Mouse (Mus musculus) CD8-positive naive resting alpha-beta T cell, adult 57 days (primary cell): Measurements from ENCODE around the gene 1110059E24Rik. TPM values are rescaled to one million over a fixed set of nuclear protein-coding genes. Genes with fewer than 3 reads are reported as not detected.

ENCODE experiments used
- total RNA-seq: library from RNA; stranded (reverse); gene quantifications from one replicate; pipeline ENCODE4 v1.2.4, GENCODE M21; 2023

The 1110059E24Rik gene
- 39.7 TPM for total RNA-seq

DNA sequence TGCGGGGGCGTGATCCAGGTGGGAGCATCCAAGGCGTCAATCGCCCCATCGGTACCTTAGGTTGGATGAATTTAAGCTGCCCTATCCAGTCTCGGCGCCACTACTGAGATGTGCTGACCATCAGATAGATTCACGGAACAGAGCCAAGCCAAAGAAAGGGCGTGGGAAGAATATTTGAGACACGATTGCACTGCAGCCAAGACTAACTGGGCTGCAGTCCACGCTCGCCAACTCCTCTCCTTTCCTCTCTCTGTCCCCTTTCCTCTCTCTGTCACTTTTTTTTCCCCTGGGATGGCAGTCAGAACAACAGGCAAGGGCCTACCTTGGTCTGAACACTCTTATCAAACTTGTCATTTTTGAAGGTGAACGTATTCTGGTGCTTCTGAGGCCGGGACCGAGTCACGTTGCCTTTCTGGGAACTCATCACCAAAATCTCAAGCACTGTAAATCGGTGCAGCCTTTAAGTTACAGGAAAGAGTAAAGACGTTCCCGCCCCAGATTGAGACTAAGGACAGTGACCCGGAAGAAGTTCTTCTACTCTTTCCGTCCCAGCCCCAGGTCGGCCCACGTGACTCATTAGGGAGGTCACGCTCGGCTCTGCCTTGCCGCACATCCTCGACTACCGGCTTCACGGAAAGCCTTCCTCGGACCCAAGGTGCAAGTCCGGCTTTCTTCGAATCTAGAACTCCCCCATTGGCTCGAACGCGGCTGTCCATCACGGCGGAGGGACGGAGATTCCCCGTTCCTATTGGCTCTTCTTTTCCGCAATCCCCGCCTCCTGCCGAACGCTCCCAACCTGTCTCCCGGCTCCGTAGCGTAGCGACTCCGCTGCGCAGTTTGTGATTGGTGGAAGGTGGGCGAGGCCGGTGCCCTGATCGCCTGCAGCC lies at the start of gene 1110059E24Rik:
1110059E24Rik (minus strand) TSS at position 692 of the 887 bp plus-strand sequence.

DNA sequence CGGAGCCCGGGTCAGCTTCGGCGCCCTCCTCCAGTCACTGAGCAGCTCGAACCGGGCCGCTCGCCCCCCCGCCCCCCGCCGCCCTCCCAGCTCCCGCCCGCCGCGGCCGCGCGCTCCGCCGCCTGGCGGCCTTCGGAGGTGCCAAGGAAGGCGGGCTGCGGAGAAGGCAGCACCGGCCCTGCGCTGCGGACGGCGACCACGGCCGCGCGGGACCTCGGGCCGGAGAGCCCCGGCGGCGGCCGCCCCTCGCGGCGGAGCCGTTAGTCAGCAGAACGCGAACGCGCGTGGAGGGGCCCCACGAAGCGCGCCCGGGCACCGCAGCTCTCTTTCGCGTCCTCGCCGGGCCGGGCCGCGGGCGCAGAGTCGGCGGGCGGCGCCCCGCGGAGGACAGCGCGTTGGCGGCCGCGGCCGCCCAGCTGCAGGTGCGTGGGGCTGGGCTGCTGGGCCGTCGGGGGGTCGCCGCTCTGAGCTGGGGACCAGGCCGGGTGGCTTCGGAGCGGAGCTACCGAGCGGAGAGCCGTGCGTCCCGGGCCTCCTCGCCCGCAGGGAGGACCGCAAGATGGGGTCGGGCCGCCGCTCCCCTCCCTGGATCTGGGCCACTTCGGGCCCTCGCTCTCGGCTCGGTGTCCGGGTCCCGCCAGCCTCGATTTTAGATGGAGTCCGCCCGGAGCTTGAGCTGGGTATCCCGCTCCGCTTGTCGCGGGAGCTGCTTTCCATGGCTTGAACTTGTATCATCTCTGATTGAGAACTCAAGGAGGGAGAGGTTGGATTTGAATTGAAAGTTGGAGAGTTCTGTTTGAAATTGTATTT lies 601 bp upstream of the 1110059E24Rik start, which contains the start of gene Abhd17b:
Abhd17b (plus strand) TSS at position 14 of the 810 bp plus-strand sequence.

Other genes with a start within 250 kb of the 1110059E24Rik start
- 3.0 TPM for gene Gda, start 179.5 kb downstream of the 1110059E24Rik start, total RNA-seq
- 29.6 TPM for gene Abhd17b, start 209 bp upstream of the 1110059E24Rik start, total RNA-seq
- gene Cemip2, start 125.4 kb upstream of the 1110059E24Rik start, total RNA-seq = 3.2 TPM